Mouse (Mus musculus) liver, embryonic 14 days (tissue): ENCODE data around the gene Olfr331. TPM values are rescaled to one million over a fixed set of nuclear protein-coding genes. Genes with fewer than 3 reads are reported as not detected.

ENCODE experiments used
- polyA plus RNA-seq: library from polyadenylated mRNA; depleted of rRNA; stranded (reverse); fragments of >200 nt; gene quantifications from 2 replicates; pipeline ENCODE4 v1.2.3, GENCODE M21; 2012; rRNA removed

The Olfr331 gene
- polyA plus RNA-seq, result not detected in 2 replicates

DNA sequence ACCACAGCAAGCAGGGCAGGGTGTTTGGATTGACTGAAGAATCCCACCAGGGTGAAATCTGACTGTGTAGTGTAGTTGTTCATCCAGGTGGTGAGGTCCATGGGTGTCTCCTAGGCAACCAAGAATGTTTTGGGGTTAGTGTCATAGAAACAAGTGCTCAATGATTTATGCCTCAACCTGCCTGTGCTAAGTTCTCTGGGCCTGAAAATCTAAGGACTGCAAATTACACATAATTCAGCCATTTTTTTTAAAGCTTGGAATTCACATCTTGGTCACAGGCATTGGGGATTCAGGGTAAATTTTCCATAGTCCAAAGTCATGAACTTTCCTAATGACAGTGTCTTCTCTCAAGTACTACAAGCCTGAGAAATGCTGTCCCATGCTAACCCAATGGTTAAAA is at the start of gene Olfr331:
TSS of gene Olfr331 (minus strand) at position 101 of the 400 bp plus-strand sequence.

DNA sequence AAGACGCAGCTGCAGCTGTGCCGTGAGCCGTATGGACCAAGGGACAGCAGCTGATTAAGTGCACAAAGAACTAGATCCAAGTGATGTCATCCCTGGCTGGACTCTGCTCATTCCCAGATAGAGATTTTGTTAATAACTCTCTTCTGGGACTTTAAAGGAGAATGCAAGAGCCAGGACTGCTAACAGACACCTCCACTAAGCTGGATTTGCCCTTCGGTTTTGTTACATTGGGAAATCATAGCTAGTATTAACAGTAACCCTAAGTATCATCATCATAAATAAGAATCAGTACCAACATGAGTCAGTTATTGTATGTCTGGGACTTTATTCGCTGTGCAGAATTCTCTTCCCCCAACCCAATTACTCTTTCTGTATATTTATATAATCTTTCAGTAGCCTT is 44.0 kb upstream of the Olfr331 start, which contains the start of gene Olfr329-ps:
TSS of gene Olfr329-ps (minus strand) at position 101 of the 400 bp plus-strand sequence.

DNA sequence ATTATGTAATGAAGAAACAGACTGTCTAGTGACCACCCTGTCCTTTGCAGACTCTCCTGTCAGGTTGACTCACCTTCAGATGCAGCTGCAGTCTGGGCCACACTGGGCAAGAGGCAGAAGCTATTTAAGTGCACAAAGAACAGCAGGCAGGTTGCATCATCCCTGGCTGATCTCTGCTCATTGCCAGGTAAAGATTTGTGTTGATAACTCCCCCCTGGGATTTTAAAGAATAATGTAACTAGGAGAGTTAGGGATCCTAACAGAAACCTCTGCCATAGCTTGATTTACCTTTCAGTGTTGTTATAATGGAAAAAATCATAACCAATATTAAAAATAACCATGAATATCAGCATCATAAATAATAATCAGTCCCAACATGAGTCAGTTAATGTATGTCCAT is 32.4 kb upstream of the Olfr331 start, which contains the start of gene Olfr330:
TSS of gene Olfr330 (minus strand) at position 101 of the 400 bp plus-strand sequence.

DNA sequence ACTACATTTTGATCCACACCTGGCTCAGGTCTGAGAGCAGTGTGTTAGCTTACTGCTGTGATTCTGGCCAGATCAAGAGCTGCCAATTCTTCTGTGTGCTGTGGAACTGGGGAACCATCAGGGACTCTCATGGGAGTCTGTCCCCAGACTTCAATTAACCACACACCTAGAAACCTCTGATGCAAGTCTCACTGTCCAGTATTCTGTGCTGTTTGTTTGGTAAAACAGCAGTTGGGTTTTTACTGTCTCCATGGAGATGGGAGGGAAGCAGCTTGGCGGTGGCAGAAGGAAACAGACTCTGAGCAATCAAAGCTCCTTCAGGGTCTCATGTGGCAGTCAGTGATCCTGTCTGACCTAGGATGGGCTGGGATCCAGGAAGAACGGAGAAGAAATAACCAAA is 9.9 kb downstream of the Olfr331 start, which contains the start of gene Olfr332:
TSS of gene Olfr332 (minus strand) at position 101 of the 400 bp plus-strand sequence.

DNA sequence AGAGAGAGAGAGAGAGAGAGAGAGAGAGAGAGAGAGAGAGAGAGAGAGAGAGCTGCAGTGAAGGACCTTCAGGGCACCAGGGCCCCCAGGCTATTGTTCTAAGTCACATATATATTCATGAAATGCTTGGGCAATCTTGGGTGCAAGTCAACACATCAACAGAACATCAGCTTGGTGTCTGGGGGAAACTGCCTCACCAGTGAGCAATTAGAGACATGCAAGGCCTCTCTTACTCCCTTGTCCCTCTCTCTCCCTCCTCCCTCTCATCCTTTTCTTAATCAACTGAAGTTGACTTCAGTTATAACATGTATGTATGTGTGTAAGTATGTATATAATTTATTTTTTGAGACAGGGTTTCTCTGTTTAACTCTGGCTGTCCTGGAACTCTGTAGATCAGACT is 40.2 kb downstream of the Olfr331 start, which contains the start of gene Olfr30:
TSS of gene Olfr30 (minus strand) at position 101 of the 400 bp plus-strand sequence.

DNA sequence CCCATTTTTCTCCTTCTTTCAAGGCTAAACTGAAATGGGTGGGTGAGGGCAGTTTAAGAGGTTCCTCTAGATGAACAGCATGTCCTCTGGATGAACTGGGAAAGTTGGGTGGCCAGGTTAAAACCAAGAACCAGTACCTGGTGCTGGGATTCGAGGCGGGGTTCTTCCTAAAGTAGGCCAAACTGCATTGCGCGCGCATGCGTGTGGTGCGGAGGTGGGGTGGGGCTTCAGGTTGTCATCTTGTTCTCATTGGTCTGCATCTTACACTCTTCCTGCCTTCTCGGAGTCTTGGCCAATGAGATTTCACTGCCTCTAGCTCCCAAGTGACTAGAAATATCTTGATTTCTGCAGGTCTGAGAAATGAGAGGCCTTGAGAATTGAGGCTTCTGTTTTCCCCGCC is 49.6 kb downstream of the Olfr331 start, which contains the start of gene Lypd9:
TSS of gene Lypd9 (minus strand) at position 165 of the 400 bp plus-strand sequence.

Other genes with a start within 250 kb of the Olfr331 start
- gene 4930438A08Rik, start 227.8 kb downstream of the Olfr331 start, polyA plus RNA-seq, result 0.44 and 0.82 TPM in 2 replicates
- gene Zfp692, start 195.5 kb downstream of the Olfr331 start, polyA plus RNA-seq, result 17.1 and 18.8 TPM in 2 replicates
- 19.2 and 22.1 TPM in 2 replicates for gene Zfp672, start 172.2 kb downstream of the Olfr331 start, polyA plus RNA-seq
- gene Sh3bp5l, start 171.8 kb downstream of the Olfr331 start, polyA plus RNA-seq, result 8.1 and 9.0 TPM in 2 replicates
- 0.03 TPM in 1 of 2 replicates, not detected in the other for gene Lypd8, start 123.5 kb downstream of the Olfr331 start, polyA plus RNA-seq
- not detected in 2 replicates for gene 1810065E05Rik, start 81.5 kb downstream of the Olfr331 start, polyA plus RNA-seq
- gene Gm12253, start 70.0 kb downstream of the Olfr331 start, polyA plus RNA-seq, result not detected in 2 replicates
- not detected in 2 replicates for gene Lypd9, start 49.6 kb downstream of the Olfr331 start, polyA plus RNA-seq
- gene Olfr30, start 40.3 kb downstream of the Olfr331 start, polyA plus RNA-seq, result not detected in 2 replicates
- gene Olfr332, start 10.0 kb downstream of the Olfr331 start, polyA plus RNA-seq, result not detected in 2 replicates
- not detected in 2 replicates for gene Olfr330, start 32.3 kb upstream of the Olfr331 start, polyA plus RNA-seq
- gene Olfr329-ps, start 43.9 kb upstream of the Olfr331 start, polyA plus RNA-seq, result not detected in 2 replicates
- gene Olfr328, start 53.1 kb upstream of the Olfr331 start, polyA plus RNA-seq, result not detected in 2 replicates
- not detected in 2 replicates for gene Olfr224, start 68.0 kb upstream of the Olfr331 start, polyA plus RNA-seq
- gene Olfr325, start 75.2 kb upstream of the Olfr331 start, polyA plus RNA-seq, result not detected in 2 replicates
- not detected in 2 replicates for gene Olfr324, start 92.5 kb upstream of the Olfr331 start, polyA plus RNA-seq
- not detected in 2 replicates for gene 2210407C18Rik, start 113.5 kb upstream of the Olfr331 start, polyA plus RNA-seq
- not detected in 2 replicates for gene Olfr323, start 127.9 kb upstream of the Olfr331 start, polyA plus RNA-seq
- gene Trim58, start 137.9 kb upstream of the Olfr331 start, polyA plus RNA-seq, result 8.3 and 10.1 TPM in 2 replicates
- gene Olfr322, start 156.2 kb upstream of the Olfr331 start, polyA plus RNA-seq, result 0.03 TPM in 2 replicates
- not detected in 2 replicates for gene Olfr320, start 178.5 kb upstream of the Olfr331 start, polyA plus RNA-seq
- gene Olfr319, start 196.6 kb upstream of the Olfr331 start, polyA plus RNA-seq, result not detected in 2 replicates
- not detected in 2 replicates for gene Olfr318, start 221.4 kb upstream of the Olfr331 start, polyA plus RNA-seq
- gene Olfr317, start 236.6 kb upstream of the Olfr331 start, polyA plus RNA-seq, result not detected in 2 replicates